ENCODE assay signal across 7 mouse cellular contexts in the genomic region with DNA sequence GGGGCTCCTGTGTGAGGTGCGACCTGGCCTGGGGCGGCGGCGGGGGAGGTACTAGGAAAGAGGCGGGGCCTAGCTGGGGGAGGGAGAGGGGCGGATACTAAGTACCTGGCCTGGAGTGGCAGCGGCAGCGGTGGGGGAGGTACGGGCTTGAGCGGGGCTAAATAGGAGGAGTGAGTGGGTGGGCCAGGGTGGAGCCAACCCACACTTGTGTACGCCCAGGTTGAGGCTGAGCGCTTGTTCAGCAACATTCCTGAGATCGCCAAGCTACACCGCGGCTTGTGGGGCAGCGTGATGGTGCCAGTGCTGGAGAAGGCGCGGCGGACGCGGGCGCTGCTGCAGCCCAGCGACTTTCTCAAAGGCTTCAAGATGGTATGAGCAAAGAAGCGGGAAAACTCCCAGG. TPM values are rescaled to one million over a fixed set of nuclear protein-coding genes. Genes with fewer than 3 reads are reported as not detected.
DNase-seq lines count a peak whose midpoint lies in the region; ATAC-seq and TF ChIP-seq lines count a peak whose summit lies in the region.

No protein-coding gene starts in this region.

- peak overlapping the region; percentile 50 for H3K9ac ChIP-seq in limb, embryonic 13.5 days
- peak overlapping the region; percentile 32 for H3K9ac ChIP-seq in midbrain, embryonic 15.5 days

- peak; percentile 84 for DNase-seq in ES-CJ7 (ENCODE audit: low read depth, low spot score)
- DNase-seq in hindbrain, embryonic 10.5 days (ENCODE audit: low spot score): no peak
- DNase-seq in cerebellum, adult 11-12 months: no peak
- DNase-seq in thymus, adult 2 months: no peak

- H3K4me1 ChIP-seq in E14TG2a.4 (replicated peaks; ENCODE audit: low read depth, low read length): peaks cover 61% of the 10 kb centered on the region
- H3K4me1 ChIP-seq in hindbrain, embryonic 10.5 days (replicated peaks): peaks cover 35% of the 10 kb centered on the region
- peaks cover 20% of the 10 kb centered on the region for H3K4me1 ChIP-seq in limb, embryonic 13.5 days
- peaks cover 19% of the 10 kb centered on the region for H3K4me1 ChIP-seq in midbrain, embryonic 15.5 days
- no peaks in the 10 kb centered on the region for H3K4me1 ChIP-seq in thymus, adult 2 months (replicated peaks; ENCODE audit: control insufficient read depth, insufficient read depth, low read length)

- TF ChIP-seq CTCF in E14TG2a.4 (conservative IDR thresholded peaks at IDR 0.05; ENCODE audit: low read length): no peak
- TF ChIP-seq CTCF in thymus, adult 2 months (IDR thresholded peaks at IDR 0.05; ENCODE audit: borderline replicate concordance, control insufficient read depth, extremely low read depth, insufficient read depth, low read length, poor library complexity): no peak

- peak overlapping the region; percentile 74 for H3K27ac ChIP-seq in hindbrain, embryonic 10.5 days
- H3K27ac ChIP-seq in limb, embryonic 13.5 days: peak overlapping the region; percentile 65; the same call in 1 of the 2 replicates
- peak overlapping the region; percentile 71 for H3K27ac ChIP-seq in midbrain, embryonic 15.5 days
- no peak overlapping the region for H3K27ac ChIP-seq in thymus, adult 2 months (ENCODE audit: control insufficient read depth, insufficient read depth, low read length)

- ATAC-seq in limb, embryonic 13.5 days (ENCODE audit: low FRiP score, low read depth): peak; percentile 81
- peak; percentile 79 for ATAC-seq in midbrain, embryonic 15.5 days (replicated peaks)

- H3K36me3 ChIP-seq in E14TG2a.4 (ENCODE audit: insufficient read depth, low read length): peaks cover 90% of the 10 kb centered on the region
- peaks cover 77% of the 10 kb centered on the region for H3K36me3 ChIP-seq in hindbrain, embryonic 10.5 days
- H3K36me3 ChIP-seq in limb, embryonic 13.5 days: peaks cover 87% of the 10 kb centered on the region
- no peaks in the 10 kb centered on the region for H3K36me3 ChIP-seq in midbrain, embryonic 15.5 days (replicated peaks)
- H3K36me3 ChIP-seq in thymus, adult 2 months (ENCODE audit: control insufficient read depth, insufficient read depth, low read length): no peaks in the 10 kb centered on the region

- 2% methylated on average over 24 of the region's 24 CpGs for WGBS in hindbrain, embryonic 10.5 days
- WGBS in limb, embryonic 13.5 days: 8% methylated on average over 24 of the region's 24 CpGs
- 5% methylated on average over 24 of the region's 24 CpGs for WGBS in midbrain, embryonic 15.5 days
- WGBS in thymus, adult 2 months: 94% methylated on average over 24 of the region's 24 CpGs

- H3K9me3 ChIP-seq in E14TG2a.4 (ENCODE audit: low read length): no peaks in the 10 kb centered on the region
- H3K9me3 ChIP-seq in hindbrain, embryonic 10.5 days: no peaks in the 10 kb centered on the region
- no peaks in the 10 kb centered on the region for H3K9me3 ChIP-seq in limb, embryonic 13.5 days
- H3K9me3 ChIP-seq in midbrain, embryonic 15.5 days: no peaks in the 10 kb centered on the region

- H3K27me3 ChIP-seq in E14TG2a.4 (ENCODE audit: insufficient read depth, low read length): no peaks in the 10 kb centered on the region
- H3K27me3 ChIP-seq in hindbrain, embryonic 10.5 days (ENCODE audit: insufficient read depth, poor library complexity, severe bottlenecking): peaks cover 44% of the 10 kb centered on the region
- peaks cover 6% of the 10 kb centered on the region; the same call in 1 of the 2 replicates for H3K27me3 ChIP-seq in limb, embryonic 13.5 days
- H3K27me3 ChIP-seq in midbrain, embryonic 15.5 days (replicated peaks): no peaks in the 10 kb centered on the region
- H3K27me3 ChIP-seq in thymus, adult 2 months (ENCODE audit: control insufficient read depth, insufficient read depth, low read length): no peaks in the 10 kb centered on the region

- H3K4me2 ChIP-seq in limb, embryonic 13.5 days (replicated peaks): peak overlapping the region; percentile 73
- peak overlapping the region; percentile 60 for H3K4me2 ChIP-seq in midbrain, embryonic 15.5 days

- no peak for TF ChIP-seq POLR2A in thymus, adult 2 months (IDR thresholded peaks at IDR 0.05; ENCODE audit: control insufficient read depth, extremely low read depth, insufficient read depth, low read length, poor library complexity)

- H3K4me3 ChIP-seq in E14TG2a.4 (replicated peaks; ENCODE audit: low read length): peak overlapping the region; percentile 71
- peak overlapping the region; percentile 54 for H3K4me3 ChIP-seq in hindbrain, embryonic 10.5 days
- H3K4me3 ChIP-seq in limb, embryonic 13.5 days: peak overlapping the region; percentile 41
- peak overlapping the region; percentile 36 for H3K4me3 ChIP-seq in midbrain, embryonic 15.5 days
- no peak overlapping the region for H3K4me3 ChIP-seq in thymus, adult 2 months (ENCODE audit: control insufficient read depth, insufficient read depth, low read length)

RNA-seq across cellular contexts. Expression of a gene that starts 8.2 kb away (rescaled TPM):
- polyA plus RNA-seq in hindbrain, embryonic 10.5 days (2016; fragmentation: Nextera tagmentation; extraction: Ambion mirVana): 0.70 and 0.82 TPM in 2 replicates
- polyA plus RNA-seq in limb, embryonic 13.5 days (2015; fragmentation: Nextera tagmentation; extraction: Ambion mirVana): 0.86 and 1.9 TPM in 2 replicates
- polyA plus RNA-seq in midbrain, embryonic 15.5 days (2015; fragmentation: Nextera tagmentation; extraction: Ambion mirVana): 0.80 and 1.0 TPM in 2 replicates
- polyA plus RNA-seq in thymus, adult 2 months (2012; rRNA removed): 19.9 and 20.6 TPM in 2 replicates

RNA-seq across cellular contexts. Expression of a gene that starts 35.2 kb away (rescaled TPM):
- 9.6 and 12.4 TPM in 2 replicates for polyA plus RNA-seq in hindbrain, embryonic 10.5 days (2016; fragmentation: Nextera tagmentation; extraction: Ambion mirVana)
- 17.3 TPM in 2 replicates for polyA plus RNA-seq in limb, embryonic 13.5 days (2015; fragmentation: Nextera tagmentation; extraction: Ambion mirVana)
- 12.3 and 12.5 TPM in 2 replicates for polyA plus RNA-seq in midbrain, embryonic 15.5 days (2015; fragmentation: Nextera tagmentation; extraction: Ambion mirVana)
- 21.5 and 22.0 TPM in 2 replicates for polyA plus RNA-seq in thymus, adult 2 months (2012; rRNA removed)

RNA-seq across cellular contexts. Expression of a gene that starts 44.7 kb away (rescaled TPM):
- polyA plus RNA-seq in hindbrain, embryonic 10.5 days (2016; fragmentation: Nextera tagmentation; extraction: Ambion mirVana): 1.6 and 6.5 TPM in 2 replicates
- 0.88 and 1.5 TPM in 2 replicates for polyA plus RNA-seq in limb, embryonic 13.5 days (2015; fragmentation: Nextera tagmentation; extraction: Ambion mirVana)
- polyA plus RNA-seq in midbrain, embryonic 15.5 days (2015; fragmentation: Nextera tagmentation; extraction: Ambion mirVana): 0.13 and 0.19 TPM in 2 replicates
- 5.7 and 6.5 TPM in 2 replicates for polyA plus RNA-seq in thymus, adult 2 months (2012; rRNA removed)

RNA-seq across cellular contexts. Expression of a gene that starts 51.2 kb away (rescaled TPM):
- 4.2 and 4.7 TPM in 2 replicates for polyA plus RNA-seq in hindbrain, embryonic 10.5 days (2016; fragmentation: Nextera tagmentation; extraction: Ambion mirVana)
- polyA plus RNA-seq in limb, embryonic 13.5 days (2015; fragmentation: Nextera tagmentation; extraction: Ambion mirVana): not detected in 2 replicates
- polyA plus RNA-seq in midbrain, embryonic 15.5 days (2015; fragmentation: Nextera tagmentation; extraction: Ambion mirVana): not detected in 2 replicates
- 0.07 and 0.20 TPM in 2 replicates for polyA plus RNA-seq in thymus, adult 2 months (2012; rRNA removed)
